Mouse (Mus musculus): ENCODE measurements around the gene Mzf1. TPM values are rescaled to one million over a fixed set of nuclear protein-coding genes. Genes with fewer than 3 reads are reported as not detected.
A peak's percentile ranks its signal among the peaks of the same experiment; 100 is the strongest.

Mzf1 gene
- polyA plus RNA-seq, 1 experiment from 2014 or later = 5.1 TPM

DNA sequence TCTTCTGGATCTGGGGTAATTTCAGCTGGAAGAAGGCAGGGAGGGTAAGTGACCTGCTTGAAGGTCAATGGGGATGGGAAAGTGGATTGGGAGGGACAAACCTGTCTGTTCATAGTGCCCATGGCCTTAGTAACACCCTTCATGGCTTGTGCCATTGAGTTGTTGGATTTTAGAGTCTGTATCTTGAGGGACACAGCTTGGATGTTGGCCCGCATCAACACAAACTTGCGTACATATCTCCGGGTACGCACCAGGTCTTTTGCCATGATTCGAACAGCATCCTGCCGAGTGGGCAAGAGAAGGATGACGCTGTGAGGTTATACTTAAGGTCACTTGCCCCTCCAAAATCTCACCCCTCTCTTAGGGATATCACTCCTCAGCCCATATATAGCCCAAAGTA lies 22.0 kb downstream of the Mzf1 start:
- 96% methylated on average over 7 of the region's 7 CpGs for WGBS
- Histone ChIP-seq H3K27ac (no peak overlapping the region), H3K4me1 (peaks cover 39% of the 10 kb centered on the region)

DNA sequence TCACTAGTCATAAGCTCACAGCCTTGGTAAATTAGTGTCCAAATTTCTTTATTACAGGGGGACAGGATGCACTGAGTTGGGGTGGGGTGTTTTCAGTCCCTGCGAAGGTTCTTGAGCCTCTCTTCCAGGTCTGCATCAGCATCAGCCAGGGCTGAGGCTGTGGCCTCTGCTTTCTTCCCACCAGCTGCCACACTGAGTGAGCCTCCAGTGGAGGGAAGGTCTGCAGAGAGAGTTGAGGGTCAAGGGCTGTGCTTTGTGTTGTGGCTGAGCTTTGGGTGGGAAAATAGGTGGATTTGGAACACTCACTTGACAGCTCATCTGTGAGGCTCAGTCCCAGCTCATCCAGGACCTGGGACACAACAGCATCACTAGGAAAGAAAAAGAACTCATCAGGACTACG lies 22.6 kb downstream of the Mzf1 start:
- H3K9ac ChIP-seq = no peak overlapping the region
- no peak for ATAC-seq
- no peaks in the 10 kb centered on the region for H3K9me3 ChIP-seq (replicated peaks)
- H3K4me1 ChIP-seq = peaks cover 41% of the 10 kb centered on the region
- H3K27ac ChIP-seq = no peak overlapping the region
- H3K27me3 ChIP-seq = no peaks in the 10 kb centered on the region
- 85% methylated on average over 2 of the region's 2 CpGs for WGBS
- H3K36me3 ChIP-seq (ENCODE audit: poor library complexity, severe bottlenecking) = peaks cover 84% of the 10 kb centered on the region
- no peak overlapping the region for H3K4me2 ChIP-seq
- no peak overlapping the region for H3K4me3 ChIP-seq

More for the DNA sequence above, 22.0 kb downstream of the Mzf1 start:
- Histone ChIP-seq H3K4me3 (no peak overlapping the region), H3K4me2 (no peak overlapping the region), H3K36me3 (ENCODE audit: poor library complexity, severe bottlenecking) (peaks cover 79% of the 10 kb centered on the region), H3K9ac (peak overlapping the region; percentile 12; the same call in 1 of the 2 replicates), H3K9me3 (replicated peaks) (no peaks in the 10 kb centered on the region), H3K27me3 (no peaks in the 10 kb centered on the region)
- no peak for ATAC-seq

DNA sequence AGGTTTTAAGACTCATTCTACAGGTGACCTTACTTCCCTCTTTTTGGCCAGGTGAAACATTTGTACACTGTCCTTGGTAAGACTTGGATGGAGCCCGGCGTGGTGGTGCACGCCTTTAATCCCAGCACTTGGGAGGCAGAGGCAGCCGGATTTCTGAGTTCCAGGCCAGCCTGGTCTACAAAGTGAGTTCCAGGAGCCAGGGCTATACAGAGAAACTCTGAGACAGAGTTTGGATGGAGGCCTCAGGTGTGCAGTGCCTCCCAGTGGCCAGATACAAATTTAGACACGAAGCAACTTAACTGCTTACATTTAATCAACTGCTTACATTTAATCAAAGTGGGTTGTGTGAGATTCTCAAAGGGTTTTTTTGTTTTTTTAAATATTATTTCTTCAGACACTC lies 23.5 kb downstream of the Mzf1 start:
- H3K36me3 ChIP-seq (ENCODE audit: poor library complexity, severe bottlenecking) = peaks cover 88% of the 10 kb centered on the region
- no peak overlapping the region for H3K4me2 ChIP-seq
- H3K9ac ChIP-seq = no peak overlapping the region
- H3K9me3 ChIP-seq (replicated peaks) = no peaks in the 10 kb centered on the region
- no peaks in the 10 kb centered on the region for H3K27me3 ChIP-seq
- 72% methylated on average over 5 of the region's 5 CpGs for WGBS
- no peak overlapping the region for H3K4me3 ChIP-seq
- no peak overlapping the region for H3K27ac ChIP-seq
- no peak for ATAC-seq
- peaks cover 41% of the 10 kb centered on the region for H3K4me1 ChIP-seq

DNA sequence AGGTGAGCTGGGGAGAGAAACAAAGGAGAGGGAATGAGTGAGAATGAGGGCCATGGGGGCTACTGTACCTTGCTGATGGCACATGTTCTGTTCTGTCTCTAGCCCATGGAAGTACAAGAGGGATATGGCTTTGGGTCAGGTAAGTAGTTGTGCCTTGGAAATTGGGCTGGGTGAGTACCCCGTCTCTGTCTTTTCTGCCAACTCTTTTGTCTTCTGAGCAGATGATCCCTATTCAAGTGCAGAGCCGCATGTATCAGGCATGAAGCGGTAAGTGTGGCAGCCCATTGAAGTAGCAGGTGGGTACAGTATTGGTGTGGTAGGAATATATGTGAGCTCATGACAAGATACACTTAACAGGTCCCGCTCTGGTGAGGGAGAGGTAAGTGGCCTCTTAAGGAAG lies 25.6 kb downstream of the Mzf1 start:
- no peak for ATAC-seq
- Histone ChIP-seq H3K4me2 (no peak overlapping the region), H3K27ac (no peak overlapping the region), H3K4me1 (peaks cover 36% of the 10 kb centered on the region), H3K36me3 (ENCODE audit: poor library complexity, severe bottlenecking) (peaks cover 82% of the 10 kb centered on the region), H3K9me3 (replicated peaks) (no peaks in the 10 kb centered on the region), H3K27me3 (no peaks in the 10 kb centered on the region), H3K9ac (no peak overlapping the region), H3K4me3 (no peak overlapping the region)
- 86% methylated on average over 4 of the region's 4 CpGs for WGBS

DNA sequence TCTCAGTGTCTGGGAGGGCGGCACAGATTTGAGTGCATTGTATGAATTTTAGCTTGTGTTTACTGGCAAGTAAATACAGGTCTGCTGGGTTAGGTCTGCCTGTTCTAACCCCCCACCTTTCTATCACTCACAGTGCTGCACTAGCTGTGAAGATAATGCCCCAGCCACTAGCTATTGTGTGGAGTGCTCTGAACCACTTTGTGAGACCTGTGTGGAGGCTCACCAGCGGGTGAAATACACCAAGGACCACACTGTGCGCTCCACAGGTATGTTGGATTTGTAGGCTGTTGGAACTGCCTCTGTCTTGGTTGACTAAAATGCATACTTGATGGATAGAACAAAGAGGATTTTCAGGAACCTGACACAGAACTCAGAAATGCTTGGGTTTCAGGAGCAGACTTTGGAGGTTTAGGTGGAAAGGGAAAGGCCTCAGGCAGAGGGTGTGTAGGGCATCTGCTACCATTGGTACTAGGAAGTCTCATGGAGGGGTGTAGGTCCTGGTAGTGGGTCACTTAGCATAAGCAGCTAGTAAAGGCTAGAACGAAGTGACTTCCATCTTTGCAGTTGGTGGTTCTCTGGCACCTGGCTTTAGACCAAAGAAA lies 29.0 kb downstream of the Mzf1 start:
- Histone ChIP-seq H3K4me1 (peaks cover 32% of the 10 kb centered on the region), H3K9me3 (replicated peaks) (no peaks in the 10 kb centered on the region), H3K27ac (peak overlapping the region; percentile 99; the same call in 1 of the 2 replicates), H3K9ac (peak overlapping the region; percentile 98), H3K27me3 (no peaks in the 10 kb centered on the region), H3K4me3 (peak overlapping the region; percentile 92), H3K4me2 (peak overlapping the region; percentile 80), H3K36me3 (ENCODE audit: poor library complexity, severe bottlenecking) (peaks cover 54% of the 10 kb centered on the region)
- ATAC-seq = no peak
- 30% methylated on average over 4 of the region's 4 CpGs for WGBS

DNA sequence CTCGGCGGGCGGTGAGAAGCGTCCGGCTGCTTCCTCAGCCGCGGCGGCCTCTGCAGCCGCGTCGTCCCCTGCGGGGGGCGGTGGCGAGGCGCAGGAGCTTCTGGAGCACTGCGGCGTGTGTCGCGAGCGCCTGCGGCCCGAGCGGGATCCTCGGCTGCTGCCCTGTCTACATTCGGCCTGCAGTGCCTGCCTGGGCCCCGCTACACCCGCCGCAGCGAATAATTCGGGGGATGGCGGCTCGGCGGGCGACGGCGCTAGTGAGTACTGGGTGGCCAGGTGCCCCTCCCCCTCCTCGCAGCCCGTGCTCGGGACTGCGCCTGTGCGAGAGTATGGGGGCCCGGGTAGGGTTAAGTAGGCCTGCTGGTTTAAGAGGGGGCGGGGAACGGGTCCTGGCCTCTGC lies 29.8 kb downstream of the Mzf1 start:
- WGBS = under 1% methylated on average over 34 of the region's 44 CpGs
- no peaks in the 10 kb centered on the region for H3K27me3 ChIP-seq
- H3K4me2 ChIP-seq = peak overlapping the region; percentile 80
- peak; percentile 61 for ATAC-seq
- peaks cover 46% of the 10 kb centered on the region for H3K36me3 ChIP-seq (ENCODE audit: poor library complexity, severe bottlenecking)
- H3K27ac ChIP-seq = peak overlapping the region; percentile 99
- H3K9me3 ChIP-seq (replicated peaks) = no peaks in the 10 kb centered on the region
- peaks cover 32% of the 10 kb centered on the region for H3K4me1 ChIP-seq
- peak overlapping the region; percentile 92 for H3K4me3 ChIP-seq
- peak overlapping the region; percentile 98 for H3K9ac ChIP-seq

DNA sequence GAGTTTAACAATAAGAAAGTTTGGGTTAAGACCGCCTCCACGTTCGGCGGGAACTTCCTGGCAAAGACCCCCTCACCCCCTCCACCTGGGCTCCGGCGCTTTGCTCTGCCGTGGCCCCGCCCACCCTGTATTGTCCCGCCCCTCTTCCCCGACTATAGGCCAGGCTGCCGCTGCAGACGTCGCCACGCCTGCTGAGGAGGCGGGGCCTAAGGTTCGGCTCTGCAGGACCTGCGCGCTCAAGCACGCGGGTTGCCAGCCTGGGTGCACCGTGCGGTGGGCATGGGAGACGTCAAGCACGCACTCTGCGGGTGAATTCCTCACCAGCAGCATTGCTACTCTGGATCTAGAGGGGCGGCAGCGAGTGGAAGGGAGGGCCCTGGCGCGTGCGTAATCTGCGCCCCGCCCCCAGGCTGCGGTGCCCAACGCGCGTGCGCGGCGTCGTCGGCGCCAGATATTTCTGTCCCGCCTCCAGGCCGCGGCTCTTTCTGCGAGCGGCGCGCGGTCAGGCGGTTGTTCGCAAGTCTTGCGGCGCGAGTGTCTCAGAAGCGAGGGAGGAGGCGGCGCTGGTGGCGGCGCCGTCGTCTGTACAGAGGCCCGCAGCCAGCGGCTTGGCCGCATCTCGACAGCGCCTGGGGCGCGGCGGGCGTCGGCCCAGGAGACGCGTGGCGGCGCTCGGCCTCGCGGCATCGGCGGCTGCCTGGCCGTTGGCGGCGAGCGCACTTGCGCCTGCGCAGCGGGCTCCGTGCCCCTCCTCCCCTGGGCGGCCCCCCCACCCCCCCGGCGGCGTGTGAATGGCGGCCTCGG lies 30.4 kb downstream of the Mzf1 start:
- H3K27ac ChIP-seq = peak overlapping the region; percentile 99
- H3K4me3 ChIP-seq = peak overlapping the region; percentile 92
- ATAC-seq = peak; percentile 90
- WGBS = under 1% methylated on average over 77 of the region's 95 CpGs
- peaks cover 32% of the 10 kb centered on the region for H3K4me1 ChIP-seq
- peak overlapping the region; percentile 80 for H3K4me2 ChIP-seq
- H3K36me3 ChIP-seq (ENCODE audit: poor library complexity, severe bottlenecking) = peaks cover 39% of the 10 kb centered on the region
- peak overlapping the region; percentile 98 for H3K9ac ChIP-seq
- H3K27me3 ChIP-seq = no peaks in the 10 kb centered on the region
- no peaks in the 10 kb centered on the region for H3K9me3 ChIP-seq (replicated peaks)

DNA sequence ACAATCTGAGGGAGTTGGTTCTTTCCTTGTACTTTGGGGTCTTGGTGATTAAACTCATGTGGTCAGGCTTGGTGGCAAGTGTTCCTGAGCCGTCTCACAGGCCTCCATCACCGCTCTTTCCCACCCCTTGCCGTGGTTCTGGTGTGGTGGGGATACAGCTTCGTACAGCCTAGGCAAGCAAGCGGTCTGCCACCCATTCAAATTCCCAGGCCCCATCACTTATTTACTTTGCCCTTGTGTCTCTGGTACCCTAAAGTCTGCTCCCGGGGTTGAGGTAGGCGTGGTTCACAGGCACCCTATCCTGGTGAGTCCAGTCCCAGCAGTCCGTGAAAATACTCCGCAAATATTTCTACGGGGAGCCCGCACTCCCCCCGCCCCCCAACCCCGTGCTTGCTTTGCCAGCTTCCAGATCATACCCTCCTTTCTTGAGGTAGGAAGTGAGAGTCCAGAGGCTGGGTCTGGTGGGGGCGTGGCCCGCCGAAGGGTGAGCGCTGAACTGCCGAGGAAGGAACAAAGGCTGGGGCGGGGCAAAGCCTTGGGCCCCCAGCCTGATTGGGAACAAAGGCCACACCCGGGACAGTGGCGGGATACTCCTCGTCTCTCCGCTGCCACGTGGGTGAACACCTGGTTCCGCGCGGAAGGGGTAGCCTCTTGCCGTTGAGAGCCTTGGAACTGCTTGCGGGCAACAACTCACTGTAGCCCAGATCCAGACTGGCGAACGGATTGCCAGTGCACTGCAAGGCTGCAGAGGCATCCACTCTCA lies 31.6 kb downstream of the Mzf1 start:
- Histone ChIP-seq H3K4me3 (peak overlapping the region; percentile 92), H3K27me3 (no peaks in the 10 kb centered on the region), H3K4me2 (peak overlapping the region; percentile 80), H3K4me1 (peaks cover 32% of the 10 kb centered on the region), H3K9me3 (replicated peaks) (no peaks in the 10 kb centered on the region), H3K36me3 (ENCODE audit: poor library complexity, severe bottlenecking) (peaks cover 27% of the 10 kb centered on the region), H3K27ac (peak overlapping the region; percentile 99), H3K9ac (peak overlapping the region; percentile 98)
- 3% methylated on average over 31 of the region's 31 CpGs for WGBS
- ATAC-seq = peak; percentile 44

DNA sequence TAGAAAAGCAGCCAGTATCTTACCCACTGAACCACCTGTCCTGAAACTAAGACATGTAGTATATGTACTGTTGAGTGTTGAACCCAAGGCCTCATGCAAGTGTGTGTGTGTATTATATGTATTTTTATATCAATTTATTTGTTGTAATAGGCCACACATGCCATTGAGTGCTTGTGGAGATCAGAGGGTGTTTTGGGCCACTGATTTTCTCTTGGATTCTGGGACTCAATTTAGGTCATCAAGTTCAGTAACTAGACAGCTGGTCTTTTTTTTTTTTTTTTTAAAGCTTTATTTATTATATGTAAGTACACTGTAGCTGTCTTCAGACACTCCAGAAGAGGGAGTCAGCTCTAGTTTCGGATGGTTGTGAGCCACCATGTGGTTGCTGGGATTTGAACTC lies 39.3 kb downstream of the Mzf1 start:
- no peak overlapping the region for H3K27ac ChIP-seq
- H3K4me2 ChIP-seq = no peak overlapping the region
- H3K36me3 ChIP-seq (ENCODE audit: poor library complexity, severe bottlenecking) = no peaks in the 10 kb centered on the region
- WGBS = 86% methylated on average over 1 of the region's 1 CpGs
- no peak overlapping the region for H3K4me3 ChIP-seq
- H3K27me3 ChIP-seq = no peaks in the 10 kb centered on the region
- no peak overlapping the region for H3K9ac ChIP-seq
- ATAC-seq = no peak
- H3K4me1 ChIP-seq = peaks cover 5% of the 10 kb centered on the region
- no peaks in the 10 kb centered on the region for H3K9me3 ChIP-seq (replicated peaks)

DNA sequence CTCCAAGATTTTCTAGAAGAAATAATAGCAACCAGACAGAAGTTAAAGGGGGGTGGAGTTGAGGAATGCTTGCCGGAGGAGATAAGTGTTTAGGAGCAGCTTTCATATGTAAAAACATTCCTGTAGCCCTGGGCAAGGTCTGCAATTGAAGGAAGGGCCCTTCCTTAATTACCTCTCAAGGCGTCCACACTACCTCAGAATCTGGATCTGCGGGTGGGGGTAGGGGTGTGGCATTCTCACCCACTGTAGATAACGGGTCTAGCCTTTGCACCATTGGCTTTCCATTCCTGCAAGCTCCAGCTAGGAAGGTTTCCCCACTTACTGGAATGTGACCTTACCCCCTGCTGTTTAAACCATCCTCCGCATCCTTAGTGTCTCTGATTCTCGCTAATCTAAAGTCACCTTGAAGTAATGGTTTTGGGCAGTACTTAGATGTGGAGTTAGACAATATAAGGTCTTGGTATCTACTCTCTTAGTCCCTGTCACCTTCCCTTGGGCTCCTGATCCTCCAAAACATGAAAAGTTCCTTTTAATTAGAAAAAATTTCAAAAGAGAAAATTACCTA lies 40.2 kb downstream of the Mzf1 start:
- Histone ChIP-seq H3K27me3 (no peaks in the 10 kb centered on the region), H3K4me2 (no peak overlapping the region), H3K27ac (no peak overlapping the region), H3K36me3 (ENCODE audit: poor library complexity, severe bottlenecking) (no peaks in the 10 kb centered on the region), H3K4me1 (peaks cover 6% of the 10 kb centered on the region), H3K9me3 (replicated peaks) (no peaks in the 10 kb centered on the region), H3K4me3 (no peak overlapping the region), H3K9ac (no peak overlapping the region)
- WGBS = 40% methylated on average over 6 of the region's 6 CpGs
- ATAC-seq = no peak

DNA sequence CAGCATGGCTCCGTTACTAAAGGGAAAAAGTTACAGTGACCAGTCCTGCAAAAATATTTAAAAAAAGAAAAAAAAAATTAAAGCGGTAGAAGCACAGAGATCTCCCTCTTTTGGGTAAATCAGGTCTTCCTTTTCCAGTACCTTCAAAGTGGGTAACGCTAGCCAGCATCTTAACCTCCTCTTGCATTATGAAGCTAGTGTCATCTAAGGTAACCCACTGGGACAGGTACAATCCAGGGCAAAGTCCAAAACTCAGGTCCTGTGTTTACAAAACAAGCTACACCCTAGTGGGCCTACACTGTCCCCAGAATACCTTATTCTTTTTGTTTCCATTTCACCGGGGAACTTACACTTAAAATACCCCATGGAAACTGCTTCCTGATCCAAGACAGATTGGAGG lies 40.9 kb downstream of the Mzf1 start:
- Histone ChIP-seq H3K9me3 (replicated peaks) (no peaks in the 10 kb centered on the region), H3K4me3 (no peak overlapping the region), H3K4me2 (no peak overlapping the region), H3K27ac (no peak overlapping the region), H3K36me3 (ENCODE audit: poor library complexity, severe bottlenecking) (no peaks in the 10 kb centered on the region), H3K4me1 (peaks cover 10% of the 10 kb centered on the region), H3K27me3 (no peaks in the 10 kb centered on the region), H3K9ac (no peak overlapping the region)
- WGBS = 74% methylated on average over 4 of the region's 4 CpGs
- ATAC-seq = no peak

All from forebrain, embryonic 13.5 days (tissue).